In genomic region chr11:87759609-87760005, GRCm38 (mm10) we compare ENCODE assay signal across 9 mouse cellular contexts. TPM values are rescaled to one million over a fixed set of nuclear protein-coding genes. Genes with fewer than 3 reads are reported as not detected.
DNase-seq lines count a peak whose midpoint lies in the region; ATAC-seq and TF ChIP-seq lines count a peak whose summit lies in the region.
"Had no signal": no experiment of that assay in that cellular context is flagged by ENCODE, and none has a peak within 500 bp of the region (broad histone marks: within the 10 kb centered on the region; RNA-seq: fewer than 3 reads in every experiment).

No protein-coding gene starts in this region.

- peak overlapping the region; percentile 94; the same call in 1 of the 2 replicates for H3K4me2 ChIP-seq in neural tube, embryonic 14.5 days (ENCODE audit: low read depth, low read length)

- no peak for TF ChIP-seq CTCF in C2C12 (IDR thresholded peaks at IDR 0.05; ENCODE audit: control insufficient read depth, insufficient read depth, insufficient read length)
- TF ChIP-seq CTCF in liver, adult 2 months (IDR thresholded peaks at IDR 0.05; ENCODE audit: low read depth, low read length): peak; percentile 11; the same call in 1 of the 2 replicates

- peaks cover 7% of the 10 kb centered on the region; the same call in 1 of the 2 replicates for H3K4me1 ChIP-seq in liver, adult 2 months (ENCODE audit: control insufficient read depth, insufficient read depth, low read length)
- H3K4me1 ChIP-seq in neural tube, embryonic 14.5 days (ENCODE audit: control insufficient read depth, insufficient read depth, low read length): peaks cover 24% of the 10 kb centered on the region; the same call in 1 of the 2 replicates

- peaks cover 45% of the 10 kb centered on the region for H3K27me3 ChIP-seq in C2C12 (ENCODE audit: control insufficient read depth, insufficient read depth, insufficient read length)
- peaks cover 10% of the 10 kb centered on the region for H3K27me3 ChIP-seq in liver, adult 2 months (ENCODE audit: control insufficient read depth, insufficient read depth, low read length)
- H3K27me3 ChIP-seq in neural tube, embryonic 14.5 days (ENCODE audit: control insufficient read depth, insufficient read depth, low read length): peaks cover 4% of the 10 kb centered on the region; the same call in 1 of the 2 replicates

- no peaks in the 10 kb centered on the region for H3K9me3 ChIP-seq in neural tube, embryonic 14.5 days (ENCODE audit: control insufficient read depth, low read length)

- peak; percentile 29 for DNase-seq in cerebellum, adult 8-10 months
- DNase-seq in cerebellum, adult 11-12 months: no peak
- peak; percentile 43 to 63 for DNase-seq in cerebellum, postnatal 25 days
- DNase-seq in liver, adult 2 months (ENCODE audit: extremely low read depth, low read depth, low spot score): no peak
- DNase-seq in kidney, postnatal 4 days: no peak

- TF ChIP-seq POLR2A in liver, adult 2 months (IDR thresholded peaks at IDR 0.05; ENCODE audit: extremely low read depth, insufficient read depth, low read length): no peak

- 10% methylated on average over 3 of the region's 3 CpGs for whole genome bisulfite sequencing in liver, adult 2 months
- WGBS in neural tube, embryonic 14.5 days: 3% methylated on average over 3 of the region's 3 CpGs

- peaks cover 15% of the 10 kb centered on the region for H3K79me3 ChIP-seq in C2C12 (ENCODE audit: low read depth)

- peaks cover 9% of the 10 kb centered on the region for H3K36me3 ChIP-seq in C2C12 (ENCODE audit: control insufficient read depth, insufficient read depth)
- H3K36me3 ChIP-seq in liver, adult 2 months (ENCODE audit: control insufficient read depth, insufficient read depth, low read length): no peaks in the 10 kb centered on the region
- H3K36me3 ChIP-seq in neural tube, embryonic 14.5 days (ENCODE audit: control insufficient read depth, insufficient read depth, low read length): no peaks in the 10 kb centered on the region

- no peak for ATAC-seq in neural tube, embryonic 14.5 days (ENCODE audit: low read depth)
- ATAC-seq in erythroblast, adult 5-6 weeks (replicated peaks; ENCODE audit: low FRiP score, poor library complexity, severe bottlenecking): no peak

- no peak overlapping the region for H3ac ChIP-seq in C2C12 (ENCODE audit: control insufficient read depth, insufficient read length, low read depth)

- H3K9ac ChIP-seq in liver, adult 2 months (ENCODE audit: low read depth, low read length): no peak overlapping the region
- H3K9ac ChIP-seq in neural tube, embryonic 14.5 days (replicated peaks; ENCODE audit: low read depth, low read length): no peak overlapping the region

- no peak overlapping the region for H3K27ac ChIP-seq in liver, adult 2 months (replicated peaks; ENCODE audit: insufficient read depth, low read depth, low read length)
- H3K27ac ChIP-seq in neural tube, embryonic 14.5 days (ENCODE audit: low read depth, low read length): peak overlapping the region; percentile 75

- peaks cover 21% of the 10 kb centered on the region for H3K79me2 ChIP-seq in C2C12 (ENCODE audit: control insufficient read depth, insufficient read depth)
- H3K79me2 ChIP-seq in liver, adult 2 months (ENCODE audit: control insufficient read depth, insufficient read depth, low read length): 0 out of 2 replicates have a peak, but pooled peaks cover 3% of the 10 kb centered on the region

- H3K4me3 ChIP-seq in C2C12 (ENCODE audit: insufficient read depth, poor library complexity, severe bottlenecking): no peak overlapping the region
- H3K4me3 ChIP-seq in liver, adult 2 months (ENCODE audit: insufficient read depth, low read depth, low read length): no peak overlapping the region
- H3K4me3 ChIP-seq in neural tube, embryonic 14.5 days (ENCODE audit: low read depth, low read length): no peak overlapping the region; the same call in 1 of the 2 replicates

TF ChIP-seq in C2C12, 6 proteins besides CTCF, POLR2A, EP300 and RAD21:
- TF ChIP-seq CEBPB (IDR thresholded peaks at IDR 0.05; ENCODE audit: low read depth) (peak; percentile 27), MYOG (IDR thresholded peaks at IDR 0.05; ENCODE audit: control insufficient read depth, extremely low read depth, insufficient read length) (no peak), FOSL1 (IDR thresholded peaks at IDR 0.05; ENCODE audit: insufficient read depth, low read length, poor library complexity, severe bottlenecking) (no peak), MAX (IDR thresholded peaks at IDR 0.05) (no peak), USF1 (IDR thresholded peaks at IDR 0.05; ENCODE audit: low read depth) (no peak)

RNA-seq across cellular contexts. Expression of gene Tspoap1, which starts 0.7 kb away (rescaled TPM):
- polyA plus RNA-seq in C2C12 (2012; fragmentation: generic; extraction: Trizol): not detected
- 0.09 and 1.1 TPM in 2 replicates for total RNA-seq in liver, adult 2 months (2014; rRNA removed)
- polyA plus RNA-seq in liver, adult 2 months (2012; rRNA removed): 0.26 and 0.37 TPM in 2 replicates
- 47.8 and 55.2 TPM in 2 replicates for polyA plus RNA-seq in neural tube, embryonic 14.5 days (2014; fragmentation: Nextera tagmentation; extraction: Ambion mirVana)
- 4.2 and 5.4 TPM in 2 replicates for total RNA-seq in erythroblast, adult 5-6 weeks (2015; ENCODE audit: low replicate concordance)
- 5.4 and 16.6 TPM in 2 replicates for total RNA-seq in erythroblast, adult 5-6 weeks (2017; ENCODE audit: low replicate concordance)

RNA-seq across cellular contexts. Expression of gene Supt4a, which starts 22.3 kb away (rescaled TPM):
- 214 TPM for polyA plus RNA-seq in C2C12 (2012; fragmentation: generic; extraction: Trizol)
- 59.9 and 63.8 TPM in 2 replicates for total RNA-seq in liver, adult 2 months (2014; rRNA removed)
- polyA plus RNA-seq in liver, adult 2 months (2012; rRNA removed): 41.9 and 46.5 TPM in 2 replicates
- polyA plus RNA-seq in neural tube, embryonic 14.5 days (2014; fragmentation: Nextera tagmentation; extraction: Ambion mirVana): 137 and 139 TPM in 2 replicates
- total RNA-seq in erythroblast, adult 5-6 weeks (2015; ENCODE audit: low replicate concordance): 133 and 166 TPM in 2 replicates
- total RNA-seq in erythroblast, adult 5-6 weeks (2017; ENCODE audit: low replicate concordance): 103 and 121 TPM in 2 replicates

RNA-seq across cellular contexts. Expression of gene Mpo, which starts 33.8 kb away (rescaled TPM):
- polyA plus RNA-seq in C2C12 (2012; fragmentation: generic; extraction: Trizol): not detected
- total RNA-seq in liver, adult 2 months (2014; rRNA removed): not detected in 2 replicates
- 0.06 TPM in 1 of 2 replicates, not detected in the other for polyA plus RNA-seq in liver, adult 2 months (2012; rRNA removed)
- polyA plus RNA-seq in neural tube, embryonic 14.5 days (2014; fragmentation: Nextera tagmentation; extraction: Ambion mirVana): 0.31 and 2.2 TPM in 2 replicates
- total RNA-seq in erythroblast, adult 5-6 weeks (2015; ENCODE audit: low replicate concordance): 1,764 and 1,778 TPM in 2 replicates
- 605 and 1,001 TPM in 2 replicates for total RNA-seq in erythroblast, adult 5-6 weeks (2017; ENCODE audit: low replicate concordance)
- total RNA-seq: ES-E14 had no signal

Comparison
In these comparisons a context has a peak if more than half of its experiments do, and no peak if none do; other contexts are left out.
1. DNase-seq: peak in cerebellum, adult 8-10 months (single experiment) and cerebellum, postnatal 25 days (2 of 2); none in cerebellum, adult 11-12 months (single experiment), liver, adult 2 months (single experiment) and kidney, postnatal 4 days (0 of 2).
2. RNA of gene Tspoap1, which starts 0.7 kb away (polyA plus RNA-seq): 47.8 to 55.2 TPM in neural tube, embryonic 14.5 days; 0.26 to 0.37 TPM in liver, adult 2 months and not detected in C2C12 (single experiment); every median in the first group is over 10 times any median in the second.